Mouse (Mus musculus) E14TG2a.4 (cell line): ENCODE data around the gene Macrod2.

Source experiments
- CTCF ChIP-seq: conservative IDR thresholded peaks from 2 replicates; pipeline ENCODE4 v1.5.1; 2014; ENCODE audit warnings: low read length
- POU5F1 ChIP-seq: IDR thresholded peaks from 2 replicates; pipeline ENCODE4 v1.6.1; 2014; ENCODE audit warnings: low read length, borderline replicate concordance

GRCm38 (mm10) chr2:142149310-142149709 is 1754.2 kb downstream of the Macrod2 start:
- TF ChIP-seq CTCF (no peak), POU5F1 (no peak)
